Mouse (Mus musculus) c-Kit-negative CD71-positive TER-119-positive erythroid progenitor cells, embryonic 14.5 days (primary cell): ENCODE data around the gene Samd4b.

Experiments
- DNase-seq: peaks from one replicate; pipeline ENCODE4 v3.0.0-alpha.2; 2013; ENCODE audit warnings: low read depth, low spot score

Samd4b gene

GRCm38 (mm10) chr7:28378066-28378690 is 219.8 kb downstream of the Samd4b start:
- DNase-seq, result no peak

- DNase-seq, result no peak
Measured at GRCm38 (mm10) chr7:28377190-28378065, 220.5 kb downstream of the Samd4b start.

GRCm38 (mm10) chr7:28376011-28376771 is 221.8 kb downstream of the Samd4b start:
- no peak for DNase-seq

GRCm38 (mm10) chr7:28375176-28375921 is 222.6 kb downstream of the Samd4b start:
- DNase-seq, result peak; percentile 72

- no peak for DNase-seq
Measured at GRCm38 (mm10) chr7:28374647-28375046, 223.3 kb downstream of the Samd4b start.

- DNase-seq, result no peak
Measured at GRCm38 (mm10) chr7:28373891-28374495, 224.0 kb downstream of the Samd4b start.

GRCm38 (mm10) chr7:28373131-28373581 is 224.8 kb downstream of the Samd4b start:
- peak; percentile 77 for DNase-seq

- peak; percentile 86 for DNase-seq
Measured at GRCm38 (mm10) chr7:28372251-28373108, 225.5 kb downstream of the Samd4b start, which contains the start of gene Plekhg2. TSS of gene Plekhg2 (minus strand) at chr7:28372599.

GRCm38 (mm10) chr7:28371514-28371989 is 226.4 kb downstream of the Samd4b start:
- DNase-seq, result no peak

- DNase-seq, result no peak
Measured at GRCm38 (mm10) chr7:28370977-28371513, 226.9 kb downstream of the Samd4b start.

- DNase-seq, result no peak
Measured at GRCm38 (mm10) chr7:28370051-28370450, 227.9 kb downstream of the Samd4b start.

GRCm38 (mm10) chr7:28368276-28368920 is 229.5 kb downstream of the Samd4b start:
- DNase-seq, result no peak

GRCm38 (mm10) chr7:28367663-28368275 is 230.2 kb downstream of the Samd4b start:
- DNase-seq, result no peak

GRCm38 (mm10) chr7:28362441-28363060 is 235.4 kb downstream of the Samd4b start:
- no peak for DNase-seq

GRCm38 (mm10) chr7:28361647-28362341 is 236.2 kb downstream of the Samd4b start:
- DNase-seq, result no peak

GRCm38 (mm10) chr7:28360291-28360690 is 237.7 kb downstream of the Samd4b start:
- no peak for DNase-seq

GRCm38 (mm10) chr7:28359854-28360253 is 238.1 kb downstream of the Samd4b start:
- no peak for DNase-seq
